Mouse (Mus musculus) CH12.LX (cell line): ENCODE measurements around the gene Ube2v1. TPM values are rescaled to one million over a fixed set of nuclear protein-coding genes. Genes with fewer than 3 reads are reported as not detected.

Experiments used
- DNase-seq: peaks from one replicate; pipeline ENCODE4 v3.0.0-alpha.2; 2013; ENCODE audit errors: extremely low read depth
- H3K27ac ChIP-seq: 2 replicates; pipeline ENCODE4 v1.5.1; 2012; ENCODE audit warnings: low read depth, mild to moderate bottlenecking, control low read depth, moderate library complexity; ENCODE audit not compliant: insufficient read depth
- H3K27me3 ChIP-seq: replicated peaks from 2 replicates; pipeline ENCODE3; 2012; ENCODE audit warnings: inconsistent platforms
- H3K36me3 ChIP-seq, 2 experiments: replicated peaks in 1 of 2; 2 replicates each; pipeline versions ENCODE3 to v1.6.1; 2012; ENCODE audit warnings: inconsistent platforms in 1 of 2, low read length in 1 of 2, mild to moderate bottlenecking in 1 of 2, mixed read lengths in 1 of 2, moderate library complexity in 1 of 2; ENCODE audit not compliant: control insufficient read depth in 1 of 2, insufficient read depth in 1 of 2
- H3K4me1 ChIP-seq, 2 experiments: 2 replicates each; pipeline ENCODE4 v1.6.1; 2012; ENCODE audit warnings: inconsistent platforms in 1 of 2, moderate library complexity in 1 of 2; ENCODE audit not compliant: insufficient read depth in 2 of 2, control insufficient read depth in 1 of 2
- H3K4me2 ChIP-seq: 2 replicates; pipeline ENCODE4 v1.6.1; 2012; ENCODE audit warnings: low read depth, mild to moderate bottlenecking, control low read depth; ENCODE audit not compliant: poor library complexity, insufficient read depth, severe bottlenecking
- H3K4me3 ChIP-seq, 3 experiments: fragments of 150-350 bp in 1 of 3; sonication (generic) in 1 of 3; replicated peaks in 1 of 3; 2 replicates each; pipeline versions ENCODE3 to v1.5.1; 2011 to 2012; ENCODE audit warnings: low read depth in 2 of 3, low read length in 2 of 3, mild to moderate bottlenecking in 2 of 3, moderate library complexity in 2 of 3, control low read depth in 1 of 3, improper control_type of control experiment in 1 of 3, inconsistent platforms in 1 of 3, mixed read lengths in 1 of 3; ENCODE audit not compliant: poor library complexity in 1 of 3
- H3K79me2 ChIP-seq: replicated peaks from 2 replicates; pipeline ENCODE4 v1.6.1; 2012; ENCODE audit warnings: mild to moderate bottlenecking, moderate library complexity; ENCODE audit not compliant: control insufficient read depth, poor library complexity, insufficient read depth, severe bottlenecking; ENCODE audit errors: extremely low read depth
- H3K9ac ChIP-seq: 2 replicates; pipeline ENCODE4 v1.6.1; 2012; ENCODE audit warnings: low read depth, mild to moderate bottlenecking, control low read depth, moderate library complexity; ENCODE audit not compliant: insufficient read depth
- H3K9me3 ChIP-seq: replicated peaks from 2 replicates; pipeline ENCODE3; 2012; ENCODE audit warnings: low read length, inconsistent platforms, mixed read lengths
- BHLHE40 ChIP-seq: IDR thresholded peaks from 2 replicates; pipeline ENCODE4 v1.6.1; 2011; ENCODE audit warnings: mild to moderate bottlenecking, low read depth, low read length, improper control_type of control experiment
- CHD1 ChIP-seq: IDR thresholded peaks from 2 replicates; pipeline ENCODE4 v1.6.1; 2012; ENCODE audit warnings: low read depth, low read length, improper control_type of control experiment, inconsistent platforms
- CHD2 ChIP-seq: IDR thresholded peaks from 2 replicates; pipeline ENCODE4 v1.6.1; 2011; ENCODE audit warnings: low read length, improper control_type of control experiment
- E2F4 ChIP-seq: IDR thresholded peaks from 2 replicates; pipeline ENCODE4 v1.6.1; 2011; ENCODE audit warnings: low read depth, low read length, improper control_type of control experiment; ENCODE audit not compliant: insufficient replicate concordance
- EP300 ChIP-seq: IDR thresholded peaks from 2 replicates; pipeline ENCODE4 v1.6.1; 2011; ENCODE audit warnings: low read length, improper control_type of control experiment
- ETS1 ChIP-seq: conservative IDR thresholded peaks from 2 replicates; pipeline ENCODE4 v1.6.1; 2012; ENCODE audit warnings: low read depth, mild to moderate bottlenecking, inconsistent platforms, low read length, improper control_type of control experiment, moderate library complexity
- GABPA ChIP-seq: IDR thresholded peaks from 2 replicates; pipeline ENCODE4 v1.6.1; 2012; ENCODE audit warnings: low read depth, low read length, improper control_type of control experiment, inconsistent platforms; ENCODE audit not compliant: insufficient replicate concordance
- IRF4 ChIP-seq: IDR thresholded peaks from 2 replicates; pipeline ENCODE4 v1.6.1; 2014; ENCODE audit warnings: low read depth, mild to moderate bottlenecking, inconsistent platforms, low read length, improper control_type of control experiment
- JUND ChIP-seq: conservative IDR thresholded peaks from 2 replicates; pipeline ENCODE4 v1.6.1; 2011; ENCODE audit warnings: low read depth, low read length, improper control_type of control experiment
- MAFK ChIP-seq: IDR thresholded peaks from 2 replicates; pipeline ENCODE4 v1.6.1; 2011; ENCODE audit warnings: low read length, improper control_type of control experiment; ENCODE audit not compliant: insufficient replicate concordance
- MAZ ChIP-seq: IDR thresholded peaks from 2 replicates; pipeline ENCODE4 v1.6.1; 2012; ENCODE audit warnings: low read depth, mild to moderate bottlenecking, inconsistent platforms, low read length, improper control_type of control experiment, moderate library complexity
- MEF2A ChIP-seq: IDR thresholded peaks from 2 replicates; pipeline ENCODE4 v1.6.1; 2014; ENCODE audit warnings: low read depth, mild to moderate bottlenecking, inconsistent platforms, low read length, improper control_type of control experiment, borderline replicate concordance
- MXI1 ChIP-seq: IDR thresholded peaks from 2 replicates; pipeline ENCODE4 v1.6.1; 2011; ENCODE audit warnings: mild to moderate bottlenecking, low read depth, low read length, improper control_type of control experiment
- MYC ChIP-seq: IDR thresholded peaks from 2 replicates; pipeline ENCODE4 v1.6.1; 2011; ENCODE audit warnings: low read depth, mild to moderate bottlenecking, improper control_type of control experiment, low read length
- NELFE ChIP-seq: IDR thresholded peaks from 2 replicates; pipeline ENCODE4 v1.6.1; 2011; ENCODE audit warnings: low read depth, low read length, improper control_type of control experiment
- PAX5 ChIP-seq: IDR thresholded peaks from 2 replicates; pipeline ENCODE4 v1.6.1; 2012; ENCODE audit warnings: low read length, inconsistent platforms, mixed read lengths
- POLR2A ChIP-seq: IDR thresholded peaks from 2 replicates; pipeline ENCODE4 v1.6.1; 2011; ENCODE audit warnings: low read depth, mild to moderate bottlenecking, improper control_type of control experiment, low read length
- POLR2AphosphoS2 ChIP-seq: IDR thresholded peaks from 2 replicates; pipeline ENCODE4 v1.6.1; 2011; ENCODE audit warnings: low read depth, low read length, improper control_type of control experiment
- RCOR1 ChIP-seq: conservative IDR thresholded peaks from 2 replicates; pipeline ENCODE4 v1.6.1; 2012; ENCODE audit warnings: low read depth, mild to moderate bottlenecking, inconsistent platforms, low read length, improper control_type of control experiment
- SIN3A ChIP-seq: IDR thresholded peaks from 2 replicates; pipeline ENCODE4 v1.6.1; 2012; ENCODE audit warnings: low read length, improper control_type of control experiment, inconsistent platforms
- TBP ChIP-seq: conservative IDR thresholded peaks from 2 replicates; pipeline ENCODE4 v1.6.1; 2011; ENCODE audit warnings: low read depth, low read length, improper control_type of control experiment
- TCF12 ChIP-seq: IDR thresholded peaks from 2 replicates; pipeline ENCODE4 v1.6.1; 2014; ENCODE audit warnings: low read depth, mild to moderate bottlenecking, inconsistent platforms, low read length, improper control_type of control experiment
- UBTF ChIP-seq: IDR thresholded peaks from 2 replicates; pipeline ENCODE4 v1.6.1; 2012; ENCODE audit warnings: low read depth, mild to moderate bottlenecking, inconsistent platforms, low read length, improper control_type of control experiment, moderate library complexity
- USF2 ChIP-seq: conservative IDR thresholded peaks from 2 replicates; pipeline ENCODE4 v1.6.1; 2011; ENCODE audit warnings: low read depth, low read length, improper control_type of control experiment
- ZC3H11A ChIP-seq: IDR thresholded peaks from 2 replicates; pipeline ENCODE4 v1.6.1; 2012; ENCODE audit warnings: low read depth, mild to moderate bottlenecking, inconsistent platforms, low read length, improper control_type of control experiment
- ZKSCAN1 ChIP-seq: IDR thresholded peaks from 2 replicates; pipeline ENCODE4 v1.6.1; 2012; ENCODE audit warnings: low read depth, inconsistent platforms, low read length, improper control_type of control experiment, borderline replicate concordance
- ZNF384 ChIP-seq: IDR thresholded peaks from 2 replicates; pipeline ENCODE4 v1.6.1; 2012; ENCODE audit warnings: low read depth, low read length, improper control_type of control experiment, inconsistent platforms
- dilution Hi-C: fragments of 300-500 bp; cut with MboI; formaldehyde crosslinking; loops from 2 replicates; pipeline ENCODE4 v1.14.3; 2020; ENCODE audit warnings: low sequenced_read_pairs; ENCODE audit not compliant: extremely low pct_unique_long_range_greater_than_20kb, extremely low pct_ligation_motif_present
- in situ Hi-C: fragments of 300-500 bp; cut with MboI; formaldehyde crosslinking; loops from 3 replicates; pipeline ENCODE4 v1.14.3; 2019; ENCODE audit warnings: low sequenced_read_pairs, low pct_ligation_motif_present, low pct_unique_long_range_greater_than_20kb, mixed read lengths
- polyA plus RNA-seq: library from polyadenylated mRNA; unstranded; fragments of >175 nt; gene quantifications from 2 replicates; pipeline ENCODE4 v1.2.1, GENCODE M21; 2012; ENCODE audit warnings: low read depth; ENCODE audit not compliant: insufficient read length
- total RNA-seq, 2 experiments: library from RNA; depleted of rRNA; stranded (reverse); fragments of 300-350 nt in 1 of 2; fragments of >200 nt in 1 of 2; gene quantifications; 2 replicates each; pipeline ENCODE4 v1.2.3; 2012 to 2014

Gene Ube2v1
- total and polyA plus RNA-seq, 3 experiments: 92.8 to 184 (median 126) TPM

DNA sequence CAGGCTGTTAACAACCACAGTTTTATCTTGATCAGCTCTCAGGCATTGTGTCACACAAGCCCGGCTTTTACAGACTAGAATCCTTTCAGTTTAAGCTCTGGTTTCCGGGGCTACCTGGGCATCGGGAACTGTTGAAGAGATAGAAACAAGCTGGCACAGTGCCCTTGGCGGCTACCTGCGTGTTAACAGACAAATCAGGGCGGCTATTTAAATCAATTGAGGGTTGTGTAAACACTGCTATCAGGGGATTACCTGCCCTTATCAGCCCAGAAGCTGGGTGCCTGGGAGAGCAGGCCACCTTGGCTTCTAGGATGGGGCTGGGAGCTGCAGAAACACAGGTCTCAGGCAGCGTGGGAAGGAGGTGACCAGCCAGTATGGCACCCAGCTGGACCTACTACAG lies 20.8 kb upstream of the Ube2v1 start:
- Histone ChIP-seq H3K36me3 (peaks cover 37 to 66% of the 10 kb centered on the region in 2 experiments), H3K4me3 (no peak overlapping the region), H3K4me2 (no peak overlapping the region), H3K79me2 (peaks cover 22% of the 10 kb centered on the region), H3K4me1 (peaks cover 38 to 47% of the 10 kb centered on the region in 2 experiments), H3K27ac (no peak overlapping the region), H3K9ac (no peak overlapping the region)
- dilution Hi-C loops: no loop called here
- DNase-seq: no peak
- no peak for TF ChIP-seq MAFK
- no peak for TF ChIP-seq IRF4
- no peak for TF ChIP-seq TBP
- TF ChIP-seq POLR2A: no peak
- no peak for TF ChIP-seq RCOR1
- TF ChIP-seq GABPA: no peak
- TF ChIP-seq CHD2: no peak
- TF ChIP-seq NELFE: no peak
- TF ChIP-seq MAZ: no peak
- TF ChIP-seq JUND: no peak
- TF ChIP-seq MYC: no peak
- TF ChIP-seq ZNF384: no peak
- no peak for TF ChIP-seq CHD1
- TF ChIP-seq UBTF: no peak
- TF ChIP-seq SIN3A: no peak
- no peak for TF ChIP-seq POLR2AphosphoS2
- TF ChIP-seq, all 38 proteins: peak for 0
- Histone ChIP-seq H3K27me3 (no peaks in the 10 kb centered on the region), H3K9me3 (no peaks in the 10 kb centered on the region)
- in situ Hi-C loops: no loop called here

DNA sequence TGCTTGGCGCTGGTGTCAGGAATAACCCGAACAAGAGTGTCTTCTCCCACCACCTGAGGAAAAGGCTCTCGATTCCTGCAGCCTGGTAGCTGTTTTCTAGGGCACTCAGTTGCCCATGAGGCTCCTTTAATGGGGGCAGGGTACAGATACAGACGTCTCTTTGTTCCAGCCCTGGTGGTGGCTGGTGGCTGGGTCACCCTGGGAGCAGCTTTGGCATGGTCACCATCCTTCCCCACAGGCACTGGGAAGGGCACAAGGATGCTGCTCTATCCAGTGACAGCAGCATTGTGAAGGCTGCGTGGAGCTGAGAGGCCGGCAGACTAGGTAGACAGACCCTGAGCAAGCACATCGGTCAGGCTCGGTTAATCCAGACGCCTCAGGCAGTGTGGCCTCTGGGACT lies 19.7 kb upstream of the Ube2v1 start:
- Histone ChIP-seq H3K36me3 (peaks cover 45 to 73% of the 10 kb centered on the region in 2 experiments), H3K27me3 (no peaks in the 10 kb centered on the region), H3K4me2 (no peak overlapping the region), H3K79me2 (peaks cover 20% of the 10 kb centered on the region), H3K9me3 (no peaks in the 10 kb centered on the region), H3K4me1 (peaks cover 32 to 39% of the 10 kb centered on the region in 2 experiments), H3K9ac (no peak overlapping the region), H3K4me3 (no peak overlapping the region), H3K27ac (no peak overlapping the region)
- dilution Hi-C loops: no loop called here
- no peak for DNase-seq
- no peak for TF ChIP-seq PAX5
- no peak for TF ChIP-seq ZKSCAN1
- no peak for TF ChIP-seq MEF2A
- no peak for TF ChIP-seq EP300
- TF ChIP-seq MXI1: no peak
- TF ChIP-seq MYC: no peak
- TF ChIP-seq IRF4: no peak
- TF ChIP-seq GABPA: no peak
- no peak for TF ChIP-seq ETS1
- no peak for TF ChIP-seq ZC3H11A
- TF ChIP-seq BHLHE40: no peak
- TF ChIP-seq POLR2A: no peak
- TF ChIP-seq UBTF: no peak
- no peak for TF ChIP-seq TBP
- TF ChIP-seq NELFE: no peak
- TF ChIP-seq USF2: no peak
- no peak for TF ChIP-seq ZNF384
- no peak for TF ChIP-seq POLR2AphosphoS2
- no peak for TF ChIP-seq E2F4
- no peak for TF ChIP-seq TCF12
- in situ Hi-C loops: no loop called here
